Comparison of ENCODE assay signal across 8 mouse cellular contexts in the genomic region with DNA sequence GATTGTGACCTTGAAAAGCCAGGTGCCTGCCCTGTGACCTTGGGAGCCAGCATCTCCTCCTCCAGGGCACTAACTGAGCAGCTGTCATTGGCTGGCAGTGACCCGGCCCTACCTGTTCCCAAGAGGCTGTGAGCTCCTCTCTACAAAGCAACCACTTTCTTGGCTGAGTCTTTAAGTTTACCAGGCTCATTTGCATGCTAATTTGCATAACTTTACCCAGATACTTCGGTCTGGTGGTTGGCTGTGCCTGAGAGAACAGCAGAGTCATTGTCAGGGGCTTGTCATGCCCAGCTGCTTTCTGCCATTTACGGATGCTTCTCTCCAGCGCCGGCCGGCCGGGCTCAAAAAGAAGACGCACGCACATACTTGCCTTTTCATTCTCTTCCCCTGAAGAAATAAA. TPM values are rescaled to one million over a fixed set of nuclear protein-coding genes. Genes with fewer than 3 reads are reported as not detected.
DNase-seq lines count a peak whose midpoint lies in the region; ATAC-seq and TF ChIP-seq lines count a peak whose summit lies in the region.

No protein-coding gene starts in this region.

- no peak for TF ChIP-seq CTCF in gastrocnemius, adult 2 months (IDR thresholded peaks at IDR 0.05)
- TF ChIP-seq CTCF in cerebellum, adult 2 months (IDR thresholded peaks at IDR 0.05; ENCODE audit: borderline replicate concordance, insufficient read depth, low read depth, low read length) = no peak
- no peak for TF ChIP-seq CTCF in thymus, adult 2 months (IDR thresholded peaks at IDR 0.05; ENCODE audit: borderline replicate concordance, control insufficient read depth, extremely low read depth, insufficient read depth, low read length, poor library complexity)

- H3K9ac ChIP-seq in neural tube, embryonic 11.5 days (ENCODE audit: low read length) = no peak overlapping the region
- H3K9ac ChIP-seq in neural tube, embryonic 15.5 days (replicated peaks) = no peak overlapping the region

- DNase-seq in neural tube, embryonic 11.5 days (ENCODE audit: low spot score) = peak; percentile 65
- no peak for DNase-seq in neural tube, embryonic 10.5 days (ENCODE audit: extremely low spot score, low spot score)
- DNase-seq in embryo, embryonic 11.5 days (ENCODE audit: low read depth, low spot score) = peak; percentile 14
- peak; percentile 54 to 66 for DNase-seq in layer of hippocampus, adult 18-20 months (ENCODE audit: low spot score in 2 of 2)
- DNase-seq in gastrocnemius, adult 2 months = no peak
- DNase-seq in cerebellum, adult 2 months = no peak
- DNase-seq in thymus, adult 2 months = no peak

- no peak for TF ChIP-seq POLR2A in cerebellum, adult 2 months (IDR thresholded peaks at IDR 0.05; ENCODE audit: borderline replicate concordance, insufficient read depth, low read length)
- TF ChIP-seq POLR2A in thymus, adult 2 months (IDR thresholded peaks at IDR 0.05; ENCODE audit: control insufficient read depth, extremely low read depth, insufficient read depth, low read length, poor library complexity) = no peak

- peak overlapping the region; percentile 69 for H3K27ac ChIP-seq in neural tube, embryonic 11.5 days (ENCODE audit: low read depth, low read length)
- peak overlapping the region; percentile 75 for H3K27ac ChIP-seq in neural tube, embryonic 15.5 days (replicated peaks)
- H3K27ac ChIP-seq in gastrocnemius, adult 2 months = no peak overlapping the region
- no peak overlapping the region for H3K27ac ChIP-seq in cerebellum, adult 2 months (ENCODE audit: insufficient read depth, low read length)
- H3K27ac ChIP-seq in thymus, adult 2 months (ENCODE audit: control insufficient read depth, insufficient read depth, low read length) = no peak overlapping the region

- 20% methylated on average over 9 of the region's 9 CpGs for WGBS in neural tube, embryonic 11.5 days
- 11% methylated on average over 9 of the region's 9 CpGs for WGBS in neural tube, embryonic 15.5 days
- 49% methylated on average over 9 of the region's 9 CpGs for WGBS in cerebellum, adult 2 months
- 14% methylated on average over 9 of the region's 9 CpGs for WGBS in thymus, adult 2 months

- intact Hi-C loops in gastrocnemius, adult 2 months (cut with DNase I) = no loop called here

- no peak overlapping the region for H3K4me2 ChIP-seq in neural tube, embryonic 11.5 days (ENCODE audit: low read depth)
- H3K4me2 ChIP-seq in neural tube, embryonic 15.5 days = peak overlapping the region; percentile 17; the same call in 1 of the 2 replicates

- no peak overlapping the region for H3K4me3 ChIP-seq in neural tube, embryonic 11.5 days (ENCODE audit: low read depth, low read length)
- H3K4me3 ChIP-seq in neural tube, embryonic 15.5 days (replicated peaks) = no peak overlapping the region
- H3K4me3 ChIP-seq in gastrocnemius, adult 2 months = no peak overlapping the region
- H3K4me3 ChIP-seq in cerebellum, adult 2 months (replicated peaks; ENCODE audit: insufficient read depth, low read depth, low read length) = no peak overlapping the region
- H3K4me3 ChIP-seq in thymus, adult 2 months (ENCODE audit: control insufficient read depth, insufficient read depth, low read length) = no peak overlapping the region

- no peaks in the 10 kb centered on the region for H3K27me3 ChIP-seq in neural tube, embryonic 11.5 days (ENCODE audit: control insufficient read depth, insufficient read depth, low read length)
- no peaks in the 10 kb centered on the region for H3K27me3 ChIP-seq in neural tube, embryonic 15.5 days (replicated peaks)
- H3K27me3 ChIP-seq in cerebellum, adult 2 months (ENCODE audit: control insufficient read depth, insufficient read depth, low read length) = no peaks in the 10 kb centered on the region
- no peaks in the 10 kb centered on the region for H3K27me3 ChIP-seq in thymus, adult 2 months (ENCODE audit: control insufficient read depth, insufficient read depth, low read length)

- ATAC-seq in neural tube, embryonic 11.5 days (ENCODE audit: insufficient read depth, low FRiP score, low TSS enrichment) = peak; percentile 82
- ATAC-seq in neural tube, embryonic 15.5 days (ENCODE audit: low FRiP score) = peak; percentile 60; the same call in 1 of the 2 replicates

- H3K36me3 ChIP-seq in neural tube, embryonic 11.5 days (ENCODE audit: control insufficient read depth, insufficient read depth, low read length) = no peaks in the 10 kb centered on the region
- peaks cover 13% of the 10 kb centered on the region; the same call in 1 of the 2 replicates for H3K36me3 ChIP-seq in neural tube, embryonic 15.5 days
- H3K36me3 ChIP-seq in thymus, adult 2 months (ENCODE audit: control insufficient read depth, insufficient read depth, low read length) = no peaks in the 10 kb centered on the region

- H3K9me3 ChIP-seq in neural tube, embryonic 11.5 days (ENCODE audit: control insufficient read depth, low read length) = no peaks in the 10 kb centered on the region
- H3K9me3 ChIP-seq in neural tube, embryonic 15.5 days (replicated peaks) = no peaks in the 10 kb centered on the region

- peaks cover 22% of the 10 kb centered on the region for H3K4me1 ChIP-seq in neural tube, embryonic 11.5 days (ENCODE audit: control insufficient read depth, insufficient read depth, low read length)
- peaks cover 54% of the 10 kb centered on the region for H3K4me1 ChIP-seq in neural tube, embryonic 15.5 days
- H3K4me1 ChIP-seq in cerebellum, adult 2 months (ENCODE audit: control insufficient read depth, insufficient read depth, low read length) = peaks cover 20% of the 10 kb centered on the region
- H3K4me1 ChIP-seq in thymus, adult 2 months (replicated peaks; ENCODE audit: control insufficient read depth, insufficient read depth, low read length) = no peaks in the 10 kb centered on the region

RNA-seq across cellular contexts. Expression of gene Rab6b, which starts 35.1 kb away (rescaled TPM):
- 18.1 and 22.5 TPM in 2 replicates for polyA plus RNA-seq in neural tube, embryonic 11.5 days (2014; fragmentation: Nextera tagmentation; extraction: Ambion mirVana)
- 100 to 1,000 TPM; 431 to 437 TPM for total RNA-seq in layer of hippocampus, adult 18-20 months (2021)
- polyA plus RNA-seq in neural tube, embryonic 15.5 days (2015; fragmentation: Nextera tagmentation; extraction: Ambion mirVana) = 105 and 117 TPM in 2 replicates
- 1 to 10 TPM; 1.1 to 1.2 TPM for total RNA-seq in gastrocnemius, adult 2 months (2021)
- 188 and 199 TPM in 2 replicates for polyA plus RNA-seq in cerebellum, adult 2 months (2012; rRNA removed)
- polyA plus RNA-seq in thymus, adult 2 months (2012; rRNA removed) = 4.7 and 8.1 TPM in 2 replicates

RNA-seq across cellular contexts. Expression of gene Srprb, which starts 55.2 kb away (rescaled TPM):
- polyA plus RNA-seq in neural tube, embryonic 11.5 days (2014; fragmentation: Nextera tagmentation; extraction: Ambion mirVana) = 64.5 and 71.8 TPM in 2 replicates
- total RNA-seq in layer of hippocampus, adult 18-20 months (2021) = 10 to 100 TPM; 21.1 to 21.7 TPM
- polyA plus RNA-seq in neural tube, embryonic 15.5 days (2015; fragmentation: Nextera tagmentation; extraction: Ambion mirVana) = 58.5 and 60.9 TPM in 2 replicates
- total RNA-seq in gastrocnemius, adult 2 months (2021) = 10 to 100 TPM; 16.2 to 18.2 TPM
- 48.8 and 51.5 TPM in 2 replicates for polyA plus RNA-seq in cerebellum, adult 2 months (2012; rRNA removed)
- polyA plus RNA-seq in thymus, adult 2 months (2012; rRNA removed) = 47.4 and 51.3 TPM in 2 replicates

Comparison
In these comparisons a context has a peak if more than half of its experiments do, and no peak if none do; other contexts are left out.
1. DNase-seq: peak in neural tube, embryonic 11.5 days (single experiment), embryo, embryonic 11.5 days (single experiment) and layer of hippocampus, adult 18-20 months (2 of 2); none in neural tube, embryonic 10.5 days (single experiment), gastrocnemius, adult 2 months (single experiment), cerebellum, adult 2 months (0 of 2) and thymus, adult 2 months (single experiment).
2. H3K27ac ChIP-seq: peak in neural tube, embryonic 11.5 days (single experiment) and neural tube, embryonic 15.5 days (single experiment); none in gastrocnemius, adult 2 months (single experiment), cerebellum, adult 2 months (single experiment) and thymus, adult 2 months (single experiment).